Mouse (Mus musculus): Measurements from ENCODE around the gene Tab1. TPM values are rescaled to one million over a fixed set of nuclear protein-coding genes. Genes with fewer than 3 reads are reported as not detected.

Gene Tab1
- polyA plus RNA-seq, 1 experiment from 2014 or later, result 28.7 TPM

GRCm38 (mm10) chr15:80111436-80111835, 21.5 kb upstream of the Tab1 start:
- H3K9me3 ChIP-seq (ENCODE audit: control insufficient read depth, low read length), result no peaks in the 10 kb centered on the region
- no peak overlapping the region for H3K9ac ChIP-seq (ENCODE audit: low read depth, low read length)
- H3K36me3 ChIP-seq (ENCODE audit: control insufficient read depth, insufficient read depth, low read length), result peaks cover 2% of the 10 kb centered on the region; the same call in 1 of the 2 replicates
- no peak overlapping the region for H3K4me2 ChIP-seq
- H3K4me3 ChIP-seq (ENCODE audit: low read depth, low read length), result no peak overlapping the region
- WGBS, result 79% methylated on average over 12 of the region's 12 CpGs
- peaks cover 16% of the 10 kb centered on the region for H3K4me1 ChIP-seq (replicated peaks; ENCODE audit: control insufficient read depth, insufficient read depth, low read length)
- no peaks in the 10 kb centered on the region for H3K27me3 ChIP-seq (replicated peaks; ENCODE audit: control insufficient read depth, insufficient read depth, low read length)
- H3K27ac ChIP-seq (ENCODE audit: low read depth, low read length), result no peak overlapping the region
- ATAC-seq (replicated peaks; ENCODE audit: low FRiP score), result no peak
- no peak for DNase-seq (ENCODE audit: low spot score)

GRCm38 (mm10) chr15:80112499-80112898, 20.4 kb upstream of the Tab1 start:
- no peak overlapping the region for H3K4me2 ChIP-seq
- no peaks in the 10 kb centered on the region for H3K9me3 ChIP-seq (ENCODE audit: control insufficient read depth, low read length)
- H3K4me3 ChIP-seq (ENCODE audit: low read depth, low read length), result no peak overlapping the region
- H3K4me1 ChIP-seq (replicated peaks; ENCODE audit: control insufficient read depth, insufficient read depth, low read length), result peaks cover 26% of the 10 kb centered on the region
- H3K36me3 ChIP-seq (ENCODE audit: control insufficient read depth, insufficient read depth, low read length), result peaks cover 2% of the 10 kb centered on the region; the same call in 1 of the 2 replicates
- no peaks in the 10 kb centered on the region for H3K27me3 ChIP-seq (replicated peaks; ENCODE audit: control insufficient read depth, insufficient read depth, low read length)
- DNase-seq (ENCODE audit: low spot score) (no peak), ATAC-seq (replicated peaks; ENCODE audit: low FRiP score) (no peak)
- WGBS, result 53% methylated on average over 2 of the region's 2 CpGs
- H3K27ac ChIP-seq (ENCODE audit: low read depth, low read length), result no peak overlapping the region
- no peak overlapping the region for H3K9ac ChIP-seq (ENCODE audit: low read depth, low read length)

- no peak overlapping the region for H3K9ac ChIP-seq (ENCODE audit: low read depth, low read length)
- H3K4me2 ChIP-seq, result no peak overlapping the region
- H3K4me3 ChIP-seq (ENCODE audit: low read depth, low read length), result no peak overlapping the region
- ATAC-seq (replicated peaks; ENCODE audit: low FRiP score) (no peak), DNase-seq (ENCODE audit: low spot score) (no peak)
- H3K27me3 ChIP-seq (replicated peaks; ENCODE audit: control insufficient read depth, insufficient read depth, low read length), result no peaks in the 10 kb centered on the region
- H3K9me3 ChIP-seq (ENCODE audit: control insufficient read depth, low read length), result no peaks in the 10 kb centered on the region
- H3K4me1 ChIP-seq (replicated peaks; ENCODE audit: control insufficient read depth, insufficient read depth, low read length), result peaks cover 26% of the 10 kb centered on the region
- H3K27ac ChIP-seq (ENCODE audit: low read depth, low read length), result no peak overlapping the region
- peaks cover 2% of the 10 kb centered on the region; the same call in 1 of the 2 replicates for H3K36me3 ChIP-seq (ENCODE audit: control insufficient read depth, insufficient read depth, low read length)
- 89% methylated on average over 7 of the region's 7 CpGs for WGBS
Observed at GRCm38 (mm10) chr15:80114414-80114813, 18.5 kb upstream of the Tab1 start.

GRCm38 (mm10) chr15:80115256-80115655, 17.7 kb upstream of the Tab1 start:
- DNase-seq (ENCODE audit: low spot score) (no peak), ATAC-seq (replicated peaks; ENCODE audit: low FRiP score) (no peak)
- Histone ChIP-seq H3K4me3 (ENCODE audit: low read depth, low read length) (peak overlapping the region; percentile 33; the same call in 1 of the 2 replicates), H3K9me3 (ENCODE audit: control insufficient read depth, low read length) (no peaks in the 10 kb centered on the region), H3K9ac (ENCODE audit: low read depth, low read length) (peak overlapping the region; percentile 16; the same call in 1 of the 2 replicates), H3K4me1 (replicated peaks; ENCODE audit: control insufficient read depth, insufficient read depth, low read length) (peaks cover 26% of the 10 kb centered on the region), H3K27me3 (replicated peaks; ENCODE audit: control insufficient read depth, insufficient read depth, low read length) (no peaks in the 10 kb centered on the region), H3K27ac (ENCODE audit: low read depth, low read length) (peak overlapping the region; percentile 61; the same call in 1 of the 2 replicates), H3K36me3 (ENCODE audit: control insufficient read depth, insufficient read depth, low read length) (peaks cover 2% of the 10 kb centered on the region; the same call in 1 of the 2 replicates), H3K4me2 (peak overlapping the region; percentile 55)
- WGBS, result 58% methylated on average over 5 of the region's 5 CpGs

- ATAC-seq (replicated peaks; ENCODE audit: low FRiP score), result peak; percentile 18
- Histone ChIP-seq H3K9ac (ENCODE audit: low read depth, low read length) (peak overlapping the region; percentile 16; the same call in 1 of the 2 replicates), H3K4me3 (ENCODE audit: low read depth, low read length) (peak overlapping the region; percentile 33; the same call in 1 of the 2 replicates)
Observed at GRCm38 (mm10) chr15:80115866-80116794, 16.8 kb upstream of the Tab1 start.

GRCm38 (mm10) chr15:80117154-80117553, 15.8 kb upstream of the Tab1 start:
- Histone ChIP-seq H3K4me3 (ENCODE audit: low read depth, low read length) (no peak overlapping the region), H3K27me3 (replicated peaks; ENCODE audit: control insufficient read depth, insufficient read depth, low read length) (no peaks in the 10 kb centered on the region), H3K4me2 (peak overlapping the region; percentile 38), H3K9ac (ENCODE audit: low read depth, low read length) (peak overlapping the region; percentile 28; the same call in 1 of the 2 replicates), H3K9me3 (ENCODE audit: control insufficient read depth, low read length) (no peaks in the 10 kb centered on the region), H3K4me1 (replicated peaks; ENCODE audit: control insufficient read depth, insufficient read depth, low read length) (peaks cover 26% of the 10 kb centered on the region), H3K27ac (ENCODE audit: low read depth, low read length) (peak overlapping the region; percentile 35; the same call in 1 of the 2 replicates), H3K36me3 (ENCODE audit: control insufficient read depth, insufficient read depth, low read length) (peaks cover 2% of the 10 kb centered on the region; the same call in 1 of the 2 replicates)
- 43% methylated on average over 8 of the region's 8 CpGs for WGBS
- ATAC-seq (replicated peaks; ENCODE audit: low FRiP score), result no peak
- DNase-seq (ENCODE audit: low spot score), result no peak

More at GRCm38 (mm10) chr15:80115866-80116794, 16.8 kb upstream of the Tab1 start:
- Histone ChIP-seq H3K4me1 (replicated peaks; ENCODE audit: control insufficient read depth, insufficient read depth, low read length) (peaks cover 26% of the 10 kb centered on the region), H3K27me3 (replicated peaks; ENCODE audit: control insufficient read depth, insufficient read depth, low read length) (no peaks in the 10 kb centered on the region), H3K9me3 (ENCODE audit: control insufficient read depth, low read length) (no peaks in the 10 kb centered on the region), H3K36me3 (ENCODE audit: control insufficient read depth, insufficient read depth, low read length) (peaks cover 2% of the 10 kb centered on the region; the same call in 1 of the 2 replicates), H3K27ac (ENCODE audit: low read depth, low read length) (peak overlapping the region; percentile 61), H3K4me2 (peak overlapping the region; percentile 55)
- 59% methylated on average over 13 of the region's 13 CpGs for WGBS
- DNase-seq (ENCODE audit: low spot score), result no peak

GRCm38 (mm10) chr15:80119076-80119475, 13.9 kb upstream of the Tab1 start:
- H3K9ac ChIP-seq (ENCODE audit: low read depth, low read length), result no peak overlapping the region
- no peaks in the 10 kb centered on the region for H3K27me3 ChIP-seq (replicated peaks; ENCODE audit: control insufficient read depth, insufficient read depth, low read length)
- peaks cover 26% of the 10 kb centered on the region for H3K4me1 ChIP-seq (replicated peaks; ENCODE audit: control insufficient read depth, insufficient read depth, low read length)
- 88% methylated on average over 6 of the region's 6 CpGs for WGBS
- H3K4me2 ChIP-seq, result no peak overlapping the region
- no peak for ATAC-seq (replicated peaks; ENCODE audit: low FRiP score)
- no peak overlapping the region for H3K27ac ChIP-seq (ENCODE audit: low read depth, low read length)
- H3K4me3 ChIP-seq (ENCODE audit: low read depth, low read length), result no peak overlapping the region
- no peaks in the 10 kb centered on the region for H3K9me3 ChIP-seq (ENCODE audit: control insufficient read depth, low read length)
- DNase-seq (ENCODE audit: low spot score), result no peak
- no peaks in the 10 kb centered on the region for H3K36me3 ChIP-seq (ENCODE audit: control insufficient read depth, insufficient read depth, low read length)

GRCm38 (mm10) chr15:80121721-80122325, 11.1 kb upstream of the Tab1 start:
- no peaks in the 10 kb centered on the region for H3K36me3 ChIP-seq (ENCODE audit: control insufficient read depth, insufficient read depth, low read length)
- H3K4me3 ChIP-seq (ENCODE audit: low read depth, low read length), result no peak overlapping the region
- no peak overlapping the region for H3K4me2 ChIP-seq
- WGBS, result 91% methylated on average over 9 of the region's 9 CpGs
- H3K9ac ChIP-seq (ENCODE audit: low read depth, low read length), result no peak overlapping the region
- peaks cover 6% of the 10 kb centered on the region for H3K4me1 ChIP-seq (replicated peaks; ENCODE audit: control insufficient read depth, insufficient read depth, low read length)
- ATAC-seq (replicated peaks; ENCODE audit: low FRiP score) (no peak; the same call in 1 of the 2 replicates), DNase-seq (ENCODE audit: low spot score) (no peak)
- H3K27me3 ChIP-seq (replicated peaks; ENCODE audit: control insufficient read depth, insufficient read depth, low read length), result no peaks in the 10 kb centered on the region
- no peaks in the 10 kb centered on the region for H3K9me3 ChIP-seq (ENCODE audit: control insufficient read depth, low read length)
- no peak overlapping the region for H3K27ac ChIP-seq (ENCODE audit: low read depth, low read length)

Measured in liver, embryonic 11.5 days (tissue).